Mouse (Mus musculus) spleen, adult 2 months (tissue): ENCODE data around the gene Sirt6. TPM values are rescaled to one million over a fixed set of nuclear protein-coding genes. Genes with fewer than 3 reads are reported as not detected.

Source experiments
- DNase-seq, 2 experiments: peaks; one replicate each; pipeline versions ENCODE4 v3.0.0 to v3.0.0-alpha.2; 2012 to 2021; ENCODE audit warnings: low spot score in 2 of 2, low read depth in 1 of 2
- H3K27ac ChIP-seq: fragments of 200-500 bp; 2 replicates; pipeline ENCODE4 v1.5.1; 2012; ENCODE audit warnings: low read length, inconsistent platforms; ENCODE audit not compliant: insufficient read depth
- H3K27me3 ChIP-seq: fragments of 200-500 bp; 2 replicates; pipeline ENCODE4 v1.6.1; 2012; ENCODE audit warnings: mild to moderate bottlenecking, moderate library complexity, low read length, inconsistent platforms; ENCODE audit not compliant: control insufficient read depth, insufficient read depth
- H3K36me3 ChIP-seq: fragments of 200-500 bp; 2 replicates; pipeline ENCODE4 v1.6.1; 2012; ENCODE audit warnings: mild to moderate bottlenecking, low read length, inconsistent platforms; ENCODE audit not compliant: control insufficient read depth, insufficient read depth
- H3K4me1 ChIP-seq: fragments of 200-500 bp; 2 replicates; pipeline ENCODE4 v1.6.1; 2011; ENCODE audit warnings: inconsistent platforms; ENCODE audit not compliant: control insufficient read depth, insufficient read depth, insufficient read length
- H3K4me3 ChIP-seq: fragments of 200-500 bp; 2 replicates; pipeline ENCODE4 v1.5.1; 2011; ENCODE audit warnings: mild to moderate bottlenecking, inconsistent platforms; ENCODE audit not compliant: insufficient read depth, insufficient read length; ENCODE audit errors: extremely low read depth
- CTCF ChIP-seq: fragments of 200-500 bp; IDR thresholded peaks from 2 replicates; pipeline ENCODE4 v1.5.1; 2011; ENCODE audit warnings: mild to moderate bottlenecking, inconsistent platforms; ENCODE audit not compliant: insufficient read depth, insufficient read length, insufficient replicate concordance; ENCODE audit errors: extremely low read depth
- POLR2A ChIP-seq: fragments of 200-500 bp; IDR thresholded peaks from 2 replicates; pipeline ENCODE4 v1.6.1; 2011; ENCODE audit warnings: low read depth, low read length, inconsistent platforms
- WGBS: fragments of 180-500 bp; shearing (Covaris S2); methylation state at CpG from one replicate; pipeline ENCODE4 v1.1.7; 2018; 5-methylcytosine and 5-hydroxymethylcytosine counted together
- polyA plus RNA-seq: library from polyadenylated mRNA; depleted of rRNA; stranded (reverse); fragments of >200 nt; gene quantifications from 2 replicates; pipeline ENCODE4 v1.2.3, GENCODE M21; 2012; rRNA removed

The Sirt6 gene
- polyA plus RNA-seq, 1 experiment = 30.3 TPM

- H3K27me3 ChIP-seq = peaks cover 1% of the 10 kb centered on the region; the same call in 1 of the 2 replicates
- 25% methylated on average over 6 of the region's 6 CpGs for WGBS
- H3K27ac ChIP-seq = no peak overlapping the region
- TF ChIP-seq POLR2A (no peak), CTCF (no peak)
- H3K4me3 ChIP-seq = peak overlapping the region; percentile 58
- peaks cover 14% of the 10 kb centered on the region for H3K4me1 ChIP-seq
- peak in 1 of 2 experiments; percentile 33 for DNase-seq
- H3K36me3 ChIP-seq = no peaks in the 10 kb centered on the region
Measured at GRCm38 (mm10) chr10:81575695-81576094, 51.9 kb downstream of the Sirt6 start.

GRCm38 (mm10) chr10:81575208-81575631 is 52.4 kb downstream of the Sirt6 start:
- H3K27ac ChIP-seq = no peak overlapping the region
- H3K4me3 ChIP-seq = peak overlapping the region; percentile 58
- under 1% methylated on average over 30 of the region's 30 CpGs for WGBS
- H3K4me1 ChIP-seq = peaks cover 10% of the 10 kb centered on the region
- TF ChIP-seq CTCF (no peak), POLR2A (no peak)
- H3K36me3 ChIP-seq = no peaks in the 10 kb centered on the region
- DNase-seq = peak in 1 of 2 experiments; percentile 32
- peaks cover 1% of the 10 kb centered on the region; the same call in 1 of the 2 replicates for H3K27me3 ChIP-seq

GRCm38 (mm10) chr10:81574081-81575056 is 53.2 kb downstream of the Sirt6 start, which contains the start of gene Tle2:
Gene Tle2, plus strand, starts transcription at chr10:81574561.
- peaks cover 9% of the 10 kb centered on the region; the same call in 1 of the 2 replicates for H3K4me1 ChIP-seq
- H3K27me3 ChIP-seq = peaks cover 1% of the 10 kb centered on the region; the same call in 1 of the 2 replicates
- DNase-seq = no peak
- H3K27ac ChIP-seq = no peak within 1 kb of the TSS
- WGBS = 37% methylated on average over 10 of the region's 10 CpGs
- TF ChIP-seq POLR2A (no peak), CTCF (no peak)
- peak within 1 kb of the TSS; percentile 58 for H3K4me3 ChIP-seq
- no peaks in the 10 kb centered on the region for H3K36me3 ChIP-seq

GRCm38 (mm10) chr10:81572975-81573374 is 54.6 kb downstream of the Sirt6 start:
- peaks cover 9% of the 10 kb centered on the region; the same call in 1 of the 2 replicates for H3K4me1 ChIP-seq
- H3K36me3 ChIP-seq = no peaks in the 10 kb centered on the region
- no peak overlapping the region for H3K27ac ChIP-seq
- 74% methylated on average over 9 of the region's 9 CpGs for WGBS
- TF ChIP-seq POLR2A (no peak), CTCF (no peak)
- DNase-seq = no peak
- H3K4me3 ChIP-seq = no peak overlapping the region
- peaks cover 1% of the 10 kb centered on the region; the same call in 1 of the 2 replicates for H3K27me3 ChIP-seq

GRCm38 (mm10) chr10:81572133-81572671 is 55.4 kb downstream of the Sirt6 start:
- Histone ChIP-seq H3K27ac (no peak overlapping the region), H3K36me3 (no peaks in the 10 kb centered on the region), H3K4me1 (peaks cover 9% of the 10 kb centered on the region; the same call in 1 of the 2 replicates), H3K27me3 (peaks cover 1% of the 10 kb centered on the region; the same call in 1 of the 2 replicates), H3K4me3 (no peak overlapping the region)
- TF ChIP-seq POLR2A = no peak
- no peak for TF ChIP-seq CTCF
- DNase-seq = no peak
- 40% methylated on average over 9 of the region's 9 CpGs for WGBS

Other genes starting within 250 kb of the Sirt6 start
- 127 and 128 TPM in 2 replicates for gene Fzr1, start 249.3 kb downstream of the Sirt6 start, polyA plus RNA-seq
- gene Dohh, start 243.4 kb downstream of the Sirt6 start, polyA plus RNA-seq = 47.9 and 71.7 TPM in 2 replicates
- gene Gm48551, start 243.3 kb downstream of the Sirt6 start, polyA plus RNA-seq = 2.3 and 2.9 TPM in 2 replicates
- gene Gm48552, start 238.8 kb downstream of the Sirt6 start, polyA plus RNA-seq = 2.9 and 6.4 TPM in 2 replicates
- gene Smim24, start 234.7 kb downstream of the Sirt6 start, polyA plus RNA-seq = 18.3 and 22.9 TPM in 2 replicates
- 26.0 and 32.4 TPM in 2 replicates for gene Nfic, start 172.2 kb downstream of the Sirt6 start, polyA plus RNA-seq
- 0.33 and 0.70 TPM in 2 replicates for gene Celf5, start 145.1 kb downstream of the Sirt6 start, polyA plus RNA-seq
- gene Ncln, start 131.4 kb downstream of the Sirt6 start, polyA plus RNA-seq = 198 and 259 TPM in 2 replicates
- 127 and 168 TPM in 2 replicates for gene S1pr4, start 127.7 kb downstream of the Sirt6 start, polyA plus RNA-seq
- gene Gna15, start 103.6 kb downstream of the Sirt6 start, polyA plus RNA-seq = 14.8 and 15.1 TPM in 2 replicates
- 33.8 and 38.9 TPM in 2 replicates for gene Gna11, start 82.6 kb downstream of the Sirt6 start, polyA plus RNA-seq
- 702 and 1,172 TPM in 2 replicates for gene Aes, start 68.3 kb downstream of the Sirt6 start, polyA plus RNA-seq
- gene Tle2, start 53.2 kb downstream of the Sirt6 start, polyA plus RNA-seq = 49.9 and 58.6 TPM in 2 replicates
- 14.3 and 15.6 TPM in 2 replicates for gene Tle6, start 26.7 kb downstream of the Sirt6 start, polyA plus RNA-seq
- 1.8 TPM in 2 replicates for gene BC025920, start 21.5 kb downstream of the Sirt6 start, polyA plus RNA-seq
- 14.0 and 17.8 TPM in 2 replicates for gene Ankrd24, start 743 bp upstream of the Sirt6 start, polyA plus RNA-seq
- gene Gm10778, start 21.3 kb upstream of the Sirt6 start, polyA plus RNA-seq = 0.29 and 0.40 TPM in 2 replicates
- 0.34 and 0.41 TPM in 2 replicates for gene Zfp433, start 77.0 kb upstream of the Sirt6 start, polyA plus RNA-seq
- 0.39 and 0.41 TPM in 2 replicates for gene Gm3055, start 143.4 kb upstream of the Sirt6 start, polyA plus RNA-seq
- not detected in 2 replicates for gene Gm4767, start 184.4 kb upstream of the Sirt6 start, polyA plus RNA-seq
- gene Gm32687, start 236.1 kb upstream of the Sirt6 start, polyA plus RNA-seq = 0.28 TPM in 1 of 2 replicates, not detected in the other